Mouse (Mus musculus): ENCODE measurements around the gene Hoxa5. TPM values are rescaled to one million over a fixed set of nuclear protein-coding genes. Genes with fewer than 3 reads are reported as not detected.
A peak's percentile ranks its signal among the peaks of the same experiment; 100 is the strongest.

The Hoxa5 gene
- polyA plus RNA-seq, 1 experiment = 6.1 TPM

- peak; percentile 86 for DNase-seq (ENCODE audit: low spot score)
Measured at GRCm38 (mm10) chr6:52240389-52241000, 36.1 kb upstream of the Hoxa5 start, which contains the start of gene Hoxa10. Hoxa10 (minus strand) TSS chr6:52240854.

DNA sequence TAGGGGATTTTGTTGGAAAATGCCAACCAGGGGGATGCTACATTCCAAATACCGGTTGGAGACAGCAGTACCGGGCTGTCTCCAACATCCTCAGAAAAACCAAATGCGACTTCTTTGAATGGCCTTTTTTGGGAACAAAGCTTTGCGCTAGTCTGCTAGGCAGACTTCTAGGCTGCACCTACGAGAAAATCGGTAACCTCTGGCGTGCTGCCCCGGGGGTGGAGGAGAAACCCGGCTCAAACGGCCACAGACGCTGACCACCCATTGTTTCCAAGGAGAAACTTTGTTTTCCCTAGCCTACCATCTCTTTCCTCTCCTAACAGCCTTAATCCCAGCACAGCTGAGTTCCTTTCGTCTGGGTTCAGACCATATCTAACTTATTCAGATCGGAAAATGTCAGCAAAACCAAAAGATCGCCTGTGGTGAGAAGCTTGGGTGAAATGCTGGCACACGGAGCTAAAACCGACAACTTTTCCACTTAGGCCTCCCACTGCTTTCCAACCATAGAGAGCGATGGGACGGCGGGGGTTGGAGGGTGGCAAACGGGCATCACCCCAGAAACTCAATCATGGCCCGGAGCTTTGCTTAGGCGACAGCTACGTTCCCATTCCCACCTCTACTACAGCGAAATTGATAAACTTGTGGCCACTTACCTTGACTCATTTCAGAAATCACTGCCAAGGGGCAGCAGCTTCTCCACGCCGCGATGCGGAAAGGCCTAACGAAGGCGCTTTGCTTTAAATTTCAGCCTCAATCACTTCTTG, 35.4 kb upstream of the Hoxa5 start:
- peak; percentile 40 for DNase-seq (ENCODE audit: low spot score)

- DNase-seq (ENCODE audit: low spot score) = peak; percentile 28
Measured at GRCm38 (mm10) chr6:52238976-52239375, 34.6 kb upstream of the Hoxa5 start.

DNA sequence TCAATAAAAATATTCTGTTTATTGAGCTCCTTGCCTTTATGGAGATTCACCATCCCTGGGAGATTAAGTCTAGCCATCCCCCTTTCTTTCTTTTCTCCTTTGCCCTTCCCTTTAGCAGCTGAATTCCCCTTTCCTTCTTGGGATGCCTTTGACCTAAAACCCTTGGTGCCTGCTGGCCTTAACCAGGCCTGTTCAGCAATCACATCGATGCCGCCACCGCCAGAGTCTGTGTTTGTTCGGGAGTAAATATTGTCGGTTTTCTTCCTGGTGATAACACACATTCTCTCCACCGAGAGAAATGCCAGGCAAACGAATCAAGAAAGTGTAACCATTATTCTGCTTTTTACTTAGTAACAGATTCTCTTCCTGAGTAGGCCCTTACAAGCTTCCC, 33.8 kb upstream of the Hoxa5 start:
- DNase-seq (ENCODE audit: low spot score) = peak; percentile 28

DNA sequence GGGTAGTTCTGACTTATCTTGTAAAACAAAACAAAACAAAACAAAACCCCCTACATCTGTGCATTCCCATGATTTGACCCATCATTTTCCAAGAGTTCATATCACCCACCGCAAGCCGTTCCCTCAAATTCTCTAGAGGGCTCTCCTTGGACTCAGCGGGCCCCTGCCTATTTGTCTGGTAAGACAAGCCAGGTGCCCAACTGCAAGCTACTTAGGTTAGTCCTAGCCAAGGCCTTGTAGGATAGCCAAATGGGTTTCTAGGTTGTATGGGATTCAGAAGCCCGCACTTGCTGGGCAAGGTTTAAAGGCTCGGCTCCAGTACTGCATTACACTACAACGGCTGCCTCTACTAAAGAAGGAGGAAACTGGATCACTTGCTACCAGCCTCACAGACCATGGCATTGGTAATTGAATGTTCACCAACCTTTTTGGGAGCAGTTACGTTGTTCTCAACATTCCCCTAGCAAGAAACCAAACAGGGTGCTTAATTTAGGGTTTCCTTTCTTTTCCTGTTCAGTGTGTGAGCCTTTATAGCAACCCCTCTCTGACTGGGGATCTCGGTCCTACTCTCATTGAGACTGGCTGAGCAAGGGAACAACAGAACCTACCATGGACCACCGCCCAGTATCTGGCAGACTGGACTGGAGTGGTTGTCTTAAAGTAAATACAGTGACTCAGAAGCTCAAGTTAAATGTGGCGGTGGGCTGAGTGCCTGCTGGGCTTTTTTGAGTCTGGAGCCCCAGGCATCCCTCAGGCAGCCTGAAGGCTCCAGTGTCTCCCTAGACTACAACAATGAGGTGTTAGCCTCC, 33.2 kb upstream of the Hoxa5 start:
- peak; percentile 32 for DNase-seq (ENCODE audit: low spot score)

- peak; percentile 26 for DNase-seq (ENCODE audit: low spot score)
Measured at GRCm38 (mm10) chr6:52236806-52237205, 32.4 kb upstream of the Hoxa5 start.

- DNase-seq (ENCODE audit: low spot score) = peak; percentile 23
Measured at GRCm38 (mm10) chr6:52235866-52236265, 31.5 kb upstream of the Hoxa5 start.

GRCm38 (mm10) chr6:52235267-52235666, 30.9 kb upstream of the Hoxa5 start:
- no peak for DNase-seq (ENCODE audit: low spot score)

GRCm38 (mm10) chr6:52234428-52235140, 30.2 kb upstream of the Hoxa5 start:
- DNase-seq (ENCODE audit: low spot score) = peak; percentile 72

DNA sequence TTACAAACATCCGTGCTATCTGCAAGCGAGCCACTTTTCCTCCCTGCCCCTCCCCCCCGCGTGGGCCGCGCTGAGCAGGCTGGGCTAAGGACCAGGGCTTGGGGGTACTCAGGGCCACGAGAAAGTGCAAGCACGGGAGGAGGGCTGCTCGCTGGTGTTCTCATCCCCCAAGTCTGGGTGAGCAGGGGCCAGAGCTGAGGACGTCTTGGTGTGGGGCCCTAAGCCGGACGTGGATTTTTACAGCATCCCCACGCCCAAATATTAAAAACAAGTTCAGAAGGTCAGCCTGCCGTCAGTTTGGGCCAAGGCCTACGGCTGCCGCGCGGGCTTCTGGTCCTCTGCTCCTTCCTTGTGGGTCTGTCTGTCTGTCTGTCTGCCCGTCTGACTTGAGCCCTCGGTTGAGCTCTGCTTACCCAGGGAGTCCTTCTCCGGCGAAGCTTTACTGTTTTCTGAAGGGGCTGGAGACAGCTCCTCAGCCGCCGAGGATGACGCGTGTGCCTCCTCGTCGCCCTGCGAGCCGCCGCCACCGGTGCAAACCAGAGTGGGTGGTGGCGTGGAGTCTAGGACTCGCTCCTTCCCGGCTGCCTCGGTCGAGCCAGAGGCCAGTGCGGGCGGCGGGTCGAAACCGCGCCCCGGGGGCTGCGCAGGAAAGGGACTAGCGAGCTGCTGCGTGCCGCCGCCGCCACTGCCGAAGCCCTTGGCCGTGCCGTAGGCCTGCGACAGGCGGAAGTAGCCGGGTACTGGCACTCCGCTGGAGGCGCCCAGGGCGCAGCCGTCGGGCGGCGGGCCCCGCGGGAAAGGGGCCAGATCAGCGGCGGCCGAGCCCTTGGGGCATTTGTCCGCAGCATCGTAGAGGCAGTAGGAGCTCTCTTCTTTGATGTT, 29.4 kb upstream of the Hoxa5 start:
- peak; percentile 83 for DNase-seq (ENCODE audit: low spot score)

DNA sequence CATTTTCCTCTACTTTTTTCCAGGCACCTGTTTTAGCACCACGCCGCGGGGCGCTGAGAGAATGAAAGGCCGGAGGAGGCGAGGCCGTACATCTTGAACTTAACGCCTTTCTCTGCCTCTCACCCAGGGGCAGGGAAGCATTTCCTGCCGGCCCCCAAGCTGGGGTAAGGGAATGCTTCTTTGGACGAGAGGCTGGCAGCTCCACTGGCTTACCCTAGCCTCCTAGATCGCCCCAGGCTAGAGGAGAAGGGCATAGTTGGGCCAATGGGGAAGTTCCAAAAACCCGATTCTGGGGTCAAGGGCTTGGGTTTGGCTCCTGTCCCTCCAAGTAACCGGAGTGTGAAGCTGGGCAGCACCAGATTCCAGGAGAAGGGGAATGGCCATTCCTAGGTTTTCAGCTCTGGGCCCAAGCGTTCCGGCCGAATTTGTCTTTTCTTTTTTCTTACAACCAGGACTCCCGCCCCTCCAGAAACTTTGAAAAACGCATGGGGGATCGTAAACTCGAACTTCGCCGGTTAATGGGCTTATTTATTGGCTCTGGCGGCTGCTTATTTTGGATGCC, 28.7 kb upstream of the Hoxa5 start:
- peak; percentile 54 for DNase-seq (ENCODE audit: low spot score)

GRCm38 (mm10) chr6:52232568-52232965, 28.2 kb upstream of the Hoxa5 start:
- DNase-seq (ENCODE audit: low spot score) = peak; percentile 41

- peak; percentile 46 for DNase-seq (ENCODE audit: low spot score)
Measured at GRCm38 (mm10) chr6:52231885-52232567, 27.6 kb upstream of the Hoxa5 start.

- DNase-seq (ENCODE audit: low spot score) = peak; percentile 59
Measured at GRCm38 (mm10) chr6:52230516-52231165, 26.3 kb upstream of the Hoxa5 start, which contains the start of gene Hoxa9. Hoxa9 (minus strand) TSS chr6:52231089.

- DNase-seq (ENCODE audit: low spot score) = peak; percentile 74
Measured at GRCm38 (mm10) chr6:52229558-52230416, 25.4 kb upstream of the Hoxa5 start.

- DNase-seq (ENCODE audit: low spot score) = peak; percentile 66
Measured at GRCm38 (mm10) chr6:52228475-52229465, 24.4 kb upstream of the Hoxa5 start.

All from urinary bladder, adult 2 months (tissue).